Mouse (Mus musculus) ovary, adult 2 months (tissue): ENCODE data around the gene Adgra3. TPM values are rescaled to one million over a fixed set of nuclear protein-coding genes. Genes with fewer than 3 reads are reported as not detected.

Experiments used
- polyA plus RNA-seq: library from polyadenylated mRNA; depleted of rRNA; stranded (reverse); fragments of >200 nt; gene quantifications from 2 replicates; pipeline ENCODE4 v1.2.3, GENCODE M21; 2012; rRNA removed

The Adgra3 gene
- 57.5 and 69.5 TPM in 2 replicates for polyA plus RNA-seq

GRCm38 (mm10) chr5:50058421-50059286 lies at the start of gene Adgra3:
Gene Adgra3, minus strand, starts transcription at chr5:50059006.

